Mouse (Mus musculus): ENCODE data around the gene Abhd12b.
"Not testable (repeated sequence)": the region's sequence is repeated elsewhere in the genome, so short reads cannot be mapped to it uniquely, and the experiment has no call there.

Gene Abhd12b

DNA sequence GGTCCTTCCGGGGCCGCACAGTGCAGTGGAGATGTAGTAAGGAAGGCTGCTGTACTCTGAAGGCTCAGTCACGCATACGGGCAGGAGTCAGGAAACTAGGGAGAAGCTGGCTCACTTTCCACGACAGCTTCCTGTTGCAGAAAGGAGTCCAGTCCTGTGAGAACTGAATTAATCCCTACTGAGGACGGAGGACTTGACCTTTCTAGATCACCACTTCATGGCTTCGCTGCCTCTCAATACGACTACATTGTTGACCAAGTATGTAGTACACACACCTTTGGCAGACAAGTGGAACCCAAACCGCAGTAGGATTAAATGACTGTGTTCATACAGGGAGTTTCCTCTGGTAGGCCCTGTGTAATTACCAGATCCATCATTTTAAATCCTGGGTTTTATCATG lies 16.3 kb upstream of the Abhd12b start:
- DNase-seq (ENCODE audit: low spot score in 2 of 2): no peak

DNA sequence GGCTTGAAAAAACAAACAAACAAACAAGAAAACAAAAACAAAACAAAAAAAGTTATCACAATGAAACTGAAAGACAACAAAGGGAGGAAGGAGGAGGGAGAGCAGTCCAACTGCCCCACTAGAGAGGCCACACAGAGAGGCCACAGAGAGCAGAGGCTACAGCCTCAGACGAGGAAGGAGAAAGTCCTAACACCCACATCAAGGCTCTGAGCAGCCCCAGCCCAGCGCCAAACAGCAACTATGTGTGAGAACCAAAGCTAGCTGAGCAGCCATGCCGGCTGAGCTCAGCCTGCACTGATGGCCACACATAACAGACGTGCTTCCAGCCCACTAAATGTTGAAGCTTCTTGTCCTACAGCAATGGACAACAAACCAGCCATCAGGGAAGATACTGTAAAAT lies 14.1 kb upstream of the Abhd12b start:
- peak; percentile 56 to 73 for DNase-seq (ENCODE audit: low spot score in 2 of 2)

DNA sequence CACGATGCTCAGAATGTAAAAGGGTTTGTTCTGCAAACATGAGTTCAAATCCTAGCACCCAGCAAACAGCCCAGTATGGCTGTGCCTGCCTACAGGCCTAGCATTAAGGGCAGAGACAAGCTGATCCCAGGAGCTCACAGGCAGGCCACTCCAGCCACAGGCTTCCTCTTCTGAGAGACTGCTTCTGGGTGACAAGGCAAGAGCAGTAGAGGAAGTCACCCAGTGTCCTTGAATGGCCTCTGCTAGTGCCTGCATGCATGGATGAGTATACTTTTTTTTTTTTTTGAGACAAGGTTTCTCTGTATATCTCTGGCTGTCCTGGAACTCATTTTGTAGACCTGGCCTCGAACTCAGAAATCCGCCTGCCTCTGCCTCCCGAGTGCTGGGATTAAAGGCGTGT lies 13.4 kb upstream of the Abhd12b start:
- peak; percentile 16 to 48 for DNase-seq (ENCODE audit: low spot score in 2 of 2)

DNA sequence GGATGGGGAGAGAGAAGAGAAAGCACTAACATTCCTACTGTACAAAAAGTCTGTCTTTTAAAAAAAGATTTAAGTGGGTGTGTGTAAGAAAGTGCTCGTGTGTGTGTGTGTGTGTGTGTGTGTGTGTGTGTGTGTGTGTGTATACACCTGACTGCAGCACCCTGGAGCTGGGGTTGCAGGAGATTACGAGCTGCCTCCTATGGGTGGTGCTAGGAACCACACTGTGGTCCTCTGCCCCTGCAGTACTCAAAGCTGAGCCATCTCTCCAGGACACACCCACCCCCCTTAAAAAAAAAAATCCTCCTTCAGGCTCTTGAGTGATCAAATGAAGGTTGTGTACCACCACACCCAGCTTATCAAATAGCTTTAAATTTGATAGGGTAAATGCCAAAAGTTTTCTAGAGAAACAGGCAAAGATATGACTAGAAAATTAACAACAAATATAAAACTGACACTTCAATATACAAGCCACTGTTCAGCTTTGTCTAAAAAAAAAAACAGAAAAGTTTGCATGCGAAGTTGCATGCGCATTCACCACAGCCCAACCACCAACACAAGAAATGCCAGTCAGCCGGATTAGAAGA lies 12.9 kb upstream of the Abhd12b start:
- DNase-seq (ENCODE audit: low spot score in 2 of 2): no peak

DNA sequence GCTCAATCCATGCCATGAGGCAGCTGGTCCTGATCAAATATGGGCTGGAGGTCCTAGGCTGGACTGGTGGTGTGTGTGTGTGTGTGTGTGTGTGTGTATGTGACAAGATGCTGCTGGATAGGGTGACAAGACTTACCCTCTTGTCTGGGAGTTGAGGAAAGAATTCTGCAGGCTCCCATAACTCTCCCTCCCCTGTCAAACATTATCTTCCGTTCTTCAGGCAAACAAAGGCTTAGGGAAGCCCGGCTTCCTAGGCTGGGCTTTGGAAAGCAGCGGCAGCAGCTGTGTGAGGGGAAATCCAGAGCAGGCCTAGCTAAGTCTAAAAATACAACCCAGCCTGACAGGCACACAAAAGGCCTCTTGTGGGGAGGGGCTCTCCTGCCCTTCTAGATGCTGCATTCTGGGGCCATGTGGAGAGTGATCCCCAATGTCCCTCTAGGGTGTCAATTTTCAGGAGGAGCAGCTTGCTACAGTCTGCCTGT lies 9.8 kb upstream of the Abhd12b start:
- not testable (repeated sequence) for DNase-seq (ENCODE audit: low spot score in 2 of 2)

DNA sequence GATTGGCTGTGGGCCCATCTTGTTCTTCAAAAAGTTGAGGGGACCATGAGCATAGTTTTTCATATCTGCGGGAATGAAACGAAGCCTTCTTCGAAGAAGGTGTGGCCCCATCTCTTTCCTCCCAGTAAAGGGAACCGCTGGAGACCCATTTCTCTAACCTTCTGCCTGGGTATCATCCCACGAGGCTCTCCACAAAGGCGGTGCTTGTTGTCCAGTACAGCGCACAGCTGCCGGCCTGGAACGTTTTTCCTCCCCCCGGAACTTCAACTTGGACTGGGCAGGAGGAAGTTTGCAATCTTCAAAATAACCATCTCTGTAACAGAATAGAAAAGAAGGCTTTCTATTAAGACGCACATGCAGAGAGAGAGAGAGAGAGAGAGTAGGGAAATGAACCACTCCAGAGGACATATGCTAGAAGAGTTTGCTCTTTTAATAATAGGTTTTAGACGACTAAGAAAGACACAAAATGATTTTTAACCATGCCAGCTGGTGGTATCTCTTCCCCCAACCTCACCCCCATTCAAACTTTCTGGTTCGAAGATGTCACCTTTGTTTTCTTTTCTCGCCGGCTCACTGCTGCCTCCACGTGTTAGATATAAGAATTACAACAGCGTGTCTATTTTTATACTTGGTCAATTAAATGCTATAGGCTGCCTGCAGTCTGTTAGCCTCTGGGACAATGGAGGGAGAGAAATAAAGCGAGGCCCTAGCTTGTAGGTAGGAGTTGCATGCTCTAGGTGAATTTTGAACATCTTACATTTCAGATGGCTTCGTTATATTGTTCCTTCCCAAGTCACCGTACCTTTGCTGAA lies 9.1 kb upstream of the Abhd12b start:
- peak; percentile 67 to 70 for DNase-seq (ENCODE audit: low spot score in 2 of 2)

DNA sequence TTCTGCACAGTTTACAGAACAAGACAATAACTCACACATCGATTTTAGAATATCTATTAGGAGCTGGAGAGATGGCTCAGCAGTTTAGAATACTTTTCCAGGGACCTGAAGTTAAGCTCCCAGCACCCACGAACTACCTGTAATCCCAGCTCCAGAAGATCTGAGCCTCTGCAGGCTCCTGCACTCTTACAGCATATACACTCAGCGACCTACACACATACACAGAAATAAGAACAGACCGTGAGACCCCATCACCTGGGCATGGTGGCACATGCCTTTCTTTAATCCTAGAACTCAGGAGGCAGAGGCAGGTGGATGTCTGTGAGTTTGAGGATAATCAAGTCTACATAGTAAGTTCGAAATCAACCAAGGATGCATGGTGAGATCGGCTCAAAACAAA lies 8.4 kb upstream of the Abhd12b start:
- no peak for DNase-seq (ENCODE audit: low spot score in 2 of 2)

DNA sequence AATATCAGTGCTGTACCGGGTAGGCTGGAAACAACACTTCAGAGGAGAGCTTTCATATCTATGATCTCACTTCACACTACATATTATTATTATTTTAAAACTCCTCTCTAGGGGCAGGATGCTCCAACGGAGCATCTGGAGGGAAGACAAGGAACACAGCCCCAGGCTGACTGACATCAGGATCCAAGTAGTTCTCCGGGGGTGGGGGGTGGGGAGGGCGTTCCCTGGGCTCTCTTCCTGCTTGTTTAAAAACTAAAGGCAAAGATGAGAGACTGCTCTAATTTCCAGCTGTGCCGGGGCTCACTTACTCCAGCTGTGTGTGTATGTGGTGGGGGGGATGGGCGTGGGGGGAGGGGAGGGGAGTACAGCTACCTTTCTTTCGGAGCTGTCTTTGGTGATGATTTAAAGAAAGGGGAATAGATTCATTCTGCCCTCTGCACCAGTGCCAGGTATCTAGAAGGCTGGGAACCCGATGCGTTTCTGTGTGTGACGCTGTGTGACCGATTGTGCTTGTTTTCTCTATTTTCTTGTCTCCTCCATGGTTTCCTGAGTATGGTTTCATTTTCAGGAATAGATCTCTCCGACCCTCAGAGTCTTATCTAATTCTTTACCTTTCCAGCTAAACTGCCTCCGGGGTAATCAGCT lies 5.8 kb upstream of the Abhd12b start:
- DNase-seq (ENCODE audit: low spot score in 2 of 2): no peak

DNA sequence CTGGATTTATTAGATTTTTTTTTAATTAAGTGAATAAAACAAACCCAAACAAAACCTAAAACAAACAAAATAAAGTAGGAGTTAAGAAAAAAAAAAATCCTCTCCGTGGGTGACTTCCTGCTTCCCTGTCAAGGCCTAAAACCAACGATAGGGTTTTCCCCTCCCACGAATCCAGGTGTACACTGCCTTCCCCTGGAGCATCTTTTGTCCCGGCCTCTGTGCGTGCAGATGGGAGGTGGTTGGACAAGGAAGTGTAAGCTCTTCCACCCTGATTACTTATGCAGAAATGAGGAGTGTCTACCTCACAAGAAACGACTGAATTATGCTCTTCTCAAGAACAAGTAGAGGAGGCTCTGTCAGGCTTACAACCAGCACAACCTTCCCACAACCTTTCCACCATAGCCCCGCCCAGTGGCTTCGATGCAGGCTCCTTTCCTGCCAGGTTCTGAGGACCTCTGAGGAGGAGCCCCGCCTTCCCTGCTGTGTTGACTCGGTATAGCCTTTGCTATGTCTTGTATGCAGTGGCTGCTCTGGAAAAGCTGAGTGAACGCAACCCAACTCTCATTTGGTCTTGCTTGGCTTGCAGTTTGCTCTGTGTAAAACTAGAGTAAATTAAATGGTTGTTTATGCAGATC lies 5.2 kb upstream of the Abhd12b start:
- no peak for DNase-seq (ENCODE audit: low spot score in 2 of 2)

DNA sequence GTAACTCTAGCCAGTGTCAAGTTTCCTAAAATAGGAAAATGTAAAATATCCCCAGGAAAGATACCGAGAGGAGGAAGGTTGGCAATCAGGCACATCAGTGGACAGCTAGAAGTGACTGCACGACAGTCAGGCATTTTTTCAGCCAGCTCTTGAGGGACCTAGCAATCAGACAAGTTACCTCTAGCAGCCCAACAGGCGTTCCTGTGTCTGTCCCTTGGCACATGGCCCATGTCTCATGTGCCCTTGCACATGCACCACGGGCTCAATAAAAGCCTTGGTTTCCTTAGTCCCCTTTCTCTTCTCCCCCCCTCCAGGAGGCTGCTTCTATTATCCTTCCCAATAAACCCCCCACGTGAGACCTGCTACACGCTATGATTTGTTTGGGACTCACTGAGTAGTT lies 2.3 kb downstream of the Abhd12b start:
- no peak for DNase-seq (ENCODE audit: low spot score in 2 of 2)

DNA sequence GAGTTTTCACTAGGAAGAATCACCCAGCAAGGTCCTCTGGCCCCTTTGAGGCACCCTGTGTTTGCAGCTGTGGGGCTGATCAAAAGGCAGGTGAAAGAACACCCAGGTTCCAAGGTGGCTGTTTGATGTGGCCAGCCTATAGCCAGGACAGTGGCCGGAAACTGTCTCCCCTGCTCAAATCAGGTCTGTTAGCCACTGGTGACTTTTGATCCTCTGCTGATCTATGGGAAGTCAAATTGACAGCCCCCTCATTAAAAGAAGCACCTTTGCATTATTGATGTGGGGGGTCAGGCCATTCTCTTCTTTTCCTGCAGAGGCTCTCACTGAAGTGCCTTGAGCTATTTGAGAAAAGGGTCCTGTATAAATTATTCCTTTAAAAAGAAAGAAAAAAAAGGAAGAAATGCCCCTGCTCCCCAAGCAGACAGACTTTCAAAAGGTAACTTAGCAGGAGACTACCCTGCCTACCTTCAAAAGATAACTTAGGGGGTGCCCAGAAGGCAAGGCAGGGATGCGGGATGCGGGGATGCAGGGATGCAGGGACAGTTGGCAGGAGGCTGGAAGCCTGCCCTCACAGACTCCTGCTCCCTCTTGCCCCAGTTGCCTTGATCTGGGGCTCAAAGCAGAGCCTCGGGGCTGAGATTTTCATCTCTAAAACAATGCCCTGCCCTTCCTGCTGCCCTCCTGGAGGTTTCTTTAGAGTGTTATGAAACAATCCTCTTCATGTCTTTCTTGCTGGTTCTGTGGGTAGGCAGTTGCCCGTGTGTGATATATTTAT lies 3.5 kb downstream of the Abhd12b start:
- no peak for DNase-seq (ENCODE audit: low spot score in 2 of 2)

DNA sequence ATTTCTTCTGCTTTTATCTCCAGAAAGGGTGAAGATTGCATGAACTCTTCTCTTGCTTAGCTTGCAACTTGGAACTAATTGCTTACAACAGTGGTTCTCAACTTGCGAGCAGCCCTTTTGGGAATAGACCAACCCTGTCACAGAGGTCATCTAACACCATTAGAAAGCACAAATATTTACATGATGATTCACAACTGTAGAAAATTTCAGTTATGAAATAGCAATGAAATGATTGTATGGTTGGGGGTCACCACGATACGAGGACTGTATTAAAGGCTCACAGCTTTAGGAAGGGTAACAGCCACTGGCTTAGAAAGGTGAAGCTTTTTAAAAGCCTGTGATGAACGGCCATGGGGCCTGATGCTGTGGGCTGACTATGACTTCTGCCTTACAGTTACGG lies 7.1 kb downstream of the Abhd12b start:
- DNase-seq (ENCODE audit: low spot score in 2 of 2): no peak

DNA sequence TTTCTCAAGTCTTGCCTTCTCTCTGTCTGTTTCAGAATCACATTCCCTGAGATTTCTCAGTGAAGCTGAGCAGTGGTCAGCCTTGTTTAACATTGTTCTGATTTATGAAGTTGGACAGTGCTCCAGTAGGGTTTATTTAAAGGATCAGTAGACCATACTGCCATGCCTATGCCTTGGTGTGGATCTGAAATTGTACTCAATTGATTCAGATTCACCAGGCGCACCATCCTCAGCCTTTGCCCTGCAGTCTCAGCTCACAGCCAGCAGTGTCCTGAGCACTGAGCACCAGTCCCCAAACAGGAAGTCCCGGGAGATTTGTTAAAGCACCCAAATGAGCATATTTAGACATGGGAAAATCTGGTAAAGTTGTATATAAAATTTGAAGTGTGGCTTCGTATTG lies 10.8 kb downstream of the Abhd12b start:
- no peak for DNase-seq (ENCODE audit: low spot score in 2 of 2)

DNA sequence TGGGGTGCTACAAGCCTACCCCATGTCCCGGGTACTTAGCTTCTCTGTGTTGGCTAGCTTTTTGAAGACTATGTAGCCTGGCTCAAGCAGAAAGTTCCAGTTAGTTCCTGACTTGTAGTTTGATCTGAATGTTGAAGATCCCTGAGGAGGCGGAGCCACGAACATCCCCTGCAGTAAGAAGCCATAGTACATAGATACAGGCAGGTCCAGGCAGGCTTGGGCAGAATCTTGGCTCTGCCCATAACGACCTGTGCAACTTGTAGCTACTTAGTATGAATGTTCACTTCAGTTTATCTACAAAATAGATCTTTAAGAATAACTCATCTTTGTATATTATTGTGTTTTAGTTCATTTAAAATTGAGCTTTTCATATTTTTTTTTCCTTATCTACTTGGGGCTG lies 14.0 kb downstream of the Abhd12b start:
- DNase-seq (ENCODE audit: low spot score in 2 of 2): no peak

DNA sequence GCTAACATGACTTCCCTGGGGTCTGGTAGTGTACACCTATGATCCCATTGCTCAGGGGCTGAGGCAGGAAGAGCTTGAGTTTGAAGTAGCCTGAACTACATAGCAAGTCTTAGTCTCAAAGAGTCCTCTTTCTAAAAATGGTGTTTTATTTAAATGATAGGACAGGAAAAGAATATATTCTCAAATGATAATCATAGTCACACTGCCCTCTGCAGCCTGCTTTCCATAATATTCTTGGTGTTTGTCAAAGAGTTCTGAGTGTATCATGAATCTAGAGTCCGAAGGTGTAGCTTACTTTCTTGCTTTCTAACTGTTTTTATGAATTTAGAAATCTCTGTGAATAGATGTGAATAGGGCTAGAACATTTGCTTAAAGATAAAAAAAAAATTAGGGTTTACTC lies 16.0 kb downstream of the Abhd12b start:
- DNase-seq (ENCODE audit: low spot score in 2 of 2): no peak

DNA sequence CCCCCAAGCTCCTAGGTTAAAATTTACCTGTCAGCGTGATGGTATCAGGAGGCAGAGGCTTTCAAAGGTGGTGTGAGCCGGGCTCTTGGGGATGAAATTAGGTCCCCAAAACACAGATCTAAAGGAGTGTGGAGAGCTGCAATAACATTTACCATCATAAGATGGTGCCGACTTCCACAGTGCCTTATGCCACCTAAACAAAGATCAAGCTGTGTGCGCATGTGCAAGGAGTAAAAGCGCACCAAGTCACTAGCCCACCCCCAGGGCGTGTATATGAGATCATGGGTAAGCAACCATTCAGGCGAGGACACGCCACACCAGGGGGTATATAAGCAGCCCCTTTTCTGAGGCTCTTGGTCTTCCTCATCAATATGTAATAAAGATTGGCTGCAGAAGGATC lies 29.6 kb downstream of the Abhd12b start:
- DNase-seq (ENCODE audit: low spot score in 2 of 2): not testable (repeated sequence)

DNA sequence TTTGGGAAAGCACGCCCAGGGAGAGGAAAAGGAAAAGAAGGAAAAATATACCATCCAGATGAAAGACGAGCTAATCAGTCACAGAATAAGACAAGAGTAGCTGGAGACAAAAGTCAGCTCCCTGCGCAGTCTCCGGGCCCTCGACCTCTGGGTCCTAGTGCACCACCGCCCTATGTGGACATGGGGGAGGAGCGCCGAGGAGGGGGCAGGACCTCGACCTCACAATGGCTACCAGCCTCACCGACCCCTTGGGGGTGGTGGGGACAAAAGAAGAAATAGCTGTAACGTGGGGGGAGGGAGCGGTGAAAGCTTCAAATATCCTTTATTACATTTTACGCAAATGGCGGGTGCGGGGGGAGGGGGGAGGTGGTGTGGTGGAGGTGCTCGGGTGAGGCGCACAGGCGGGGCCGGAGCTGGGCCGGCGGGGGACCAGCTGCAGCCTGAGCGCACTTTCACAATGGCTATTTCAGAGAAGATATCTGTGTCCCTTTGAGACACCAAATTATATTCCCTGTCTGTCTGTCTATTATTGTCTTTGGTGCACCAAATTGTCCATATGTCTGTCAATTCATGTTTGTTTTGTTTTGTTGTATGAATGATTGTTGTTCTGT lies 30.3 kb downstream of the Abhd12b start:
- DNase-seq (ENCODE audit: low spot score in 2 of 2): no peak

DNA sequence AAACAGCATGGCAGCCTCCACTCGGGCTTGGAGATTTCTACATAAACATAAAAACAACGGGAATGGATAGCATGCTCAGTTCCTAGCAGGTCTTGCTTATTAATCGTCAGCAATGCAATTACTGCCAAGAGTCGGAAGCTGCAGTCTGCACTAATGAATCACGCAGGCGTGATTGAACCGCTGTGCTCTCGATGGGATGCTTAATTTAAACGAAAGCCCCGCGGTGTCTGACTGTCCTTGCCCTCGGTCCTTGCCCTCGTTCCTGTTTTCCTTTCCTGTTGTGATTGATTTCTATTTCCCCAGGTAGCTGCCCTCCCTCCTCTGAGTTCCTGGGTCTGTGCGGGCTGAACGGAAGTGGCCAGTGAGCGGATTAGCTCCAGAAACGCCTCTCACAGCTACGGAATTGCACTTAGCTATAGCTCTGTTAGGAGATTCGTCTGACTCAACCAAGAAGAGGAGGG lies 38.4 kb downstream of the Abhd12b start:
- DNase-seq (ENCODE audit: low spot score in 2 of 2): no peak

DNA sequence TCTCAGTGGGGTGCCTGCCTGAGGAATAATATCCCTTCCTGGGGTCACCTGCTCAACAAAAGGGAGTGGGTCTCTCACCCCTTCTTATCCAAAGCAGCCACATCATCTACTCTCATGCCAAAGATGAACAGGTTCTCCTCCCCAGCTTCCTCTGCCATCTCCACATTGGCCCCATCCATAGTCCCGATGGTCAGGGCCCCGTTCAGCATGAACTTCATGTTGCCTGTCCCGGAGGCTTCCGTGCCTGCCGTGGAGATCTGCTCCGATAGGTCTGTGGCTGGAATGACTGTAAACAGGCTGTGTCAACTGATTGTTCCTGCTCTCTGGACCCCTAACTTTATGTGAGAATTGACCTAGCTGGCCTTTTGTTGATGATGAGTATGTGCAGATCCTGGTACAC lies 41.5 kb downstream of the Abhd12b start:
- DNase-seq (ENCODE audit: low spot score in 2 of 2): no peak

DNA sequence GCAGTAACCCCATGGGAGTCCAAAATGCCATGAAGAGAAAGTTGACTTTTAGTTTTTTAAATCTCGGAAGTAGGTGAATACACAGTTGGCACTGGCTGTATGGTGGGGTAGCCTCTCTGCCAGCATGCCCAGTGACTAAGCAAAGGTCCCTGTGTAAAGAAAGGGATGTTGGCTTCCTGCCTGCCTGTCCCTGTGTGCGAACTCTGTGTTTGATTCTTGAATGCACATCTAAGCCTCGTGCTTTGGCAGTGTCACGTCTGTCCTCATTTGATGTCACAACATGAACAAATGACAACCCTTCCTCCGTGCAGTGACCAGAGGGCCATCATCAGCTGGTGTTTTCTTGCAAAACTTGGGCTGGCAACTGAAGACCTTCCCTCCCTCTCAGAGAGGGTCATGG lies 42.4 kb downstream of the Abhd12b start:
- no peak for DNase-seq (ENCODE audit: low spot score in 2 of 2)

DNA sequence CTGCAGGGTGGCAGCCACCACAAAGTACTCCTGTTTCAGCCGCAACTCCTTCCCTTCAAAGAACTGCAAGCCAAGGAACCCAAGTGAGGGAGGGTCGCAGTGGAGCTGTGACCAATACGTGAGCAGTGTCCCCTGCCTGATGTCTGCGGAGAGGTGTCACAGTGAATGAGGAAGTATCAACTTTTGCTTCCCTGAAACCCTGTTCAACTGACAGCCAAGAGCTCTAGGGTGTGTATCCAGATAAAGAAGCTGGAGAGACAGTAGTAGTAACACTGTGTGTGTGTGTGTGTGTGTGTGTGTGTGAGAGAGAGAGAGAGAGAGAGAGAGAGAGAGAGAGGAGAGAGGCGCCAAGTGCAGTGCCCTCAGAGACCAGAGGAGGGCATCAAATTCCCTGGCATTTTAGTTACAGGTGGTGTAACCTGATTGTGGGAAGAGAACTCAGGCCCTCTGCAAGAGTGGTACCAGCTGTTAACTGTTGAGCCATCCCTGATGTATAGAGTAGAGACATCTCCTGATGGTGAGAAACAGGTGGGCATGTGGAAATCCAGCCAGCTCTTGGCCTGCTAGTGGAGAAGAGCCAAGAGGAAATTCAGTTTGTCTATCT lies 48.1 kb downstream of the Abhd12b start:
- no peak for DNase-seq (ENCODE audit: low spot score in 2 of 2)
